Mouse (Mus musculus): ENCODE data around the gene Atp6v0e.

DNA sequence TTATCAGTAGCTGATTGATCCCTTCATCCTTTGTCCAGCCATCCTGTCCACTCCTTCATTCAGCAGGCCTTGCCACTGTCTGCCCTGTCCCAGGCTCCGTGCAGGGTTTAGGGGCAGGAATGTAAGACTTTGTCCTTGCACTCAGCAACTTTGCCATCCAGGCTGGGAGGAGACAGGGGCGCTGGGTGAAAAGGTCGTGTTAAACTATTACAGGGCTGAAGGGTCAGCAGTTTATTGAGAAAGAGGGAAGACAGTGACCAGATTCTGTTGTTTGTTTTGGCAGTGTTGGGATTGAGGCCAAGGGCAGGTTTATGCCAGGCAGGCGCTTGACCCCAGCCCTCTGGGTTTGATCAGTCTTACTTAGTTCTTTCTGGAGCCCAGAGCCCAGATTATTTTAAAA is 25.2 kb upstream of the Atp6v0e start:
- TF ChIP-seq CTCF (IDR thresholded peaks at IDR 0.05; ENCODE audit: borderline replicate concordance, control insufficient read depth, extremely low read depth, insufficient read depth, low read length, poor library complexity) (no peak), POLR2A (IDR thresholded peaks at IDR 0.05; ENCODE audit: control insufficient read depth, extremely low read depth, insufficient read depth, low read length, poor library complexity) (no peak)
